Mouse (Mus musculus): ENCODE data around the gene Egfl7.

The Egfl7 gene

DNA sequence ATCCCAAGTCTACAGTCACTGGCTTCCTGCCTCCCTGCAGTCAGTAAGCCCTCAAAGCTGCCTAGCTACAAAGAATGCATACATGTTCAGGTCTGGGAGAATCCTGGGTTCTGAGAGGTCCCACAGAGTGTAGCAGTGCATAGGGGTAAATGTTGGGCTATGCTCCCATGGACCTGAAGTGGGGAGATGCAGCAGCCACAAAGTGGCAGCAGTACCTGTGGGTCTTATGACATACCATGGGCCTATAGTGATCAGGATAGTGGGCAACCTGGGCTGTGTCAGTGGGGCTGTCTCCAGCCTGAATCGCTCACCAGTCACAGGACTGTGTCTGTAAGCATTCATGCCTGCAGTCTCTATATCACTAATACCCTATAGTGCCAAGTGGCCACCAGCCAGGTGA is at the start of gene Egfl7:
Gene Egfl7, plus strand, starts transcription at position 301 of the 400 bp plus-strand sequence.
- DNase-seq (ENCODE audit: low read depth, low spot score), result no peak

DNA sequence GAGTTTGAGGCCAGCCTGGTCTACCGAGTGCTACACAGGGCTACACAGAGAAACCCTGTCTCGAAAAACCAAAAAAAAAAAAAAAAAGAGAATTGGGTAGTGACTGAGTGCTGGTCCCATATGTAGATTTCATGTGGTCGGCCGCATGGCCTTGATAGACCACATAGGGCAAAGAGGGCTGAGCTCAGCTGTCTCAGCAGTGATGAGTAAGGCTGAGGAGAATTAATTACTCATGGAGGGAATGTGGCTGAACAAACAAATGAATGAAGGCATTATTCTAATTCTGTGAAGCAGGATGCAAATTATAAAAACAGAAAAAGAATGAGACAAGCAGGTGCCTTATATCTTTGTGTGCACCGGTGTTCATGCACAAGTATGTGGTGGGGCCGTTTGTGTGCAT is 48.0 kb upstream of the Egfl7 start:
- no peak for DNase-seq (ENCODE audit: low read depth, low spot score)

DNA sequence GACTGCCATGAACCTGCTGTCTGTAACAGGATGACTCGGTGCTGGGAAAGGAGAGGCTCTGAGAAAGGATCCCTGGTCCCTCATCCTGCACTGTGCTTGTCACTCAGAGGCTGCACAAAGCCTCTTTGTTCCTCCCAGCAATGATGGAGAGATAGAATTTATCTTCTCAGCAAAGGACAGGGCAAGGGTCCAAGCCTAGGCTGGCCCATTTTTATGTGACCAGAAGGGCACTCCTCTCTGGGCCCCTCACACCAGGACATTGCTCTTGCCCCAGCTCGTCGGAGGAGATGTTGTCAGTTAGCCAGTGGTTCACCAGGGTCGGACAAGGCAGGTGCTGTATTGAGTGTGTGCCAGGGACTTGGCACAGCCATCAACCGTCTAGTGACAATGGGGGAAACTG is 46.6 kb upstream of the Egfl7 start:
- DNase-seq (ENCODE audit: low read depth, low spot score), result no peak

DNA sequence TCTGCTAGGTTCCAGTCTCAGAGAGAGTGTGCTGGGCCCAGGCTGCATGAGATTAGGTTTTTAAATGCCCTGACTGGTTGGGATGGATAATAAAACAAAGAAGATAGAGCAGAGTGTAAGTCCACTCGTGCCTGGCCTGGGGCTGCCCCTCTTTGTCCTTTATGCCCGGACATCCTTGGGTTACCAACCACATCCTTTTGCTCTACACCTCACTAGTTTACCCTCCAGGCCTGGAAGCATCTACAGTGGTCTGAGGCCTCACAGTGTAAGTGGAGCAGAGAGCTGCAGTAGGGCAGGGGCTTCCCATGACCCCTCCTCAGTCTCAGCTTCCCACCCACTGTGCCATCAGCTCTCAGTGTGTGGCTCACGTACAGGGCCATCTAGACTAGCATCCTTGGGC is 45.7 kb upstream of the Egfl7 start:
- no peak for DNase-seq (ENCODE audit: low read depth, low spot score)

DNA sequence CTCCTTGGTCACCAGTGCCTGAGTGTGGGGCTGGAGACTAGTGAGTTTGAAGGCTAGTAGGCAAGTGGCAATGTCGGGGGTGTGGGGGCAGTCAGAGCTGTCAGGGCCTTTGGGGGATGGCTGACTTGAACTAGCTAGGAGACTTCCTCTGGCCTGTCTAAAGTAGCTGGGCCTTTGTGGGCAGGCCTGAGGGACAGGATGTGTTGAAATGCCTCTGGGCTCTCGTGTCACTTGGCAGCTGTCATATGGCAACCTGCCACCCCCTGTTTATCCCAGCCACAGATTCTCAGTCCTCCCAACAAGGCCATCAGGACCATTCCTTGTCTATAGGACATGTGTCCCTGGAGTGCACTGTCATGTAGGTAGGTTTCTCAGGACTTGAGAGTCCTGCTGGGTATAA is 45.2 kb upstream of the Egfl7 start:
- DNase-seq (ENCODE audit: low read depth, low spot score), result no peak

DNA sequence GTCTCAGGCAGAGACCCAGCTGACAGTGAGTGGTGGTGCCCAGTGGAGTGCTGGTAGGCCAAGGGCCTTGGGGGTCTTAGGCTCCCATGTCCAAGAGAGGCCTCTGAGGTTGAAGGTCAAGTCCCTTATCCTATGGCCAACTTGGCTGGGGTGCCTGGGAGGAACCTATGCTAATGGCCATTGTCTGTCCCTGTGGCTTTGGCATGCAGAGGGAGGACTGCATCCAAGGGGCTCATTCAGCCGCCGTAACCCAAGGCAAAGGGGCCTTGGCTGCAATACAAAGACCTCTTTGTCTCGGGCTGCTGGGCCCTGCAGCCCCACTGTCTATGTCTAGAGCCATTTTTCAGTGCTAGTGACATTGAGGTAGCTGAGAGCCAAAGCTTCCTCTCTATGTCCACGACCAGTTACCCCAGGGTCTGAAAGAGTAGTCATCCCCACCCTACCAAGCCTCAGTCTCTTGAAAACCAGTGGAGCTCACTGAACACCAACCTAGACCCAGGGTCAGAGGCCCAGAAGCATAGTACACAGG is 44.2 kb upstream of the Egfl7 start:
- no peak for DNase-seq (ENCODE audit: low read depth, low spot score)

DNA sequence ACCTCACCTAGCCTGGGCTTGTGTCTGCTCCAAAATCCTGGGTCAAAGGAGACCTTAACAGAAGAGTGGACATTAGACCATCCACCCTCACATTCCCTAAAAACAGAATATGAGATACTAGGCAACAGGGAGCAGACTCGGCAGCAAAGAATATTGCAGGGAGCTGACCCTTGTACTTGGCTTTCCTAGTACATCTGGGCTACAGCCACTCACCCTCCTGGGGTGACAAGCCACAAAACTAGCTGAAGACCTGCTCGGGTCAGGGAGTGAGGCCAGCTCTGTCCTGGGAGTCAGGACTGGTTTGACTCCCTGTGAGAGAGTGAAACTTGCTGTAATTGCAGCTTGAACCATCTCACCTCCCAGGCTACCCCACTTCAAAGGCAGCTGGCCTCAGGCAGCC is 40.3 kb upstream of the Egfl7 start:
- no peak for DNase-seq (ENCODE audit: low read depth, low spot score)

DNA sequence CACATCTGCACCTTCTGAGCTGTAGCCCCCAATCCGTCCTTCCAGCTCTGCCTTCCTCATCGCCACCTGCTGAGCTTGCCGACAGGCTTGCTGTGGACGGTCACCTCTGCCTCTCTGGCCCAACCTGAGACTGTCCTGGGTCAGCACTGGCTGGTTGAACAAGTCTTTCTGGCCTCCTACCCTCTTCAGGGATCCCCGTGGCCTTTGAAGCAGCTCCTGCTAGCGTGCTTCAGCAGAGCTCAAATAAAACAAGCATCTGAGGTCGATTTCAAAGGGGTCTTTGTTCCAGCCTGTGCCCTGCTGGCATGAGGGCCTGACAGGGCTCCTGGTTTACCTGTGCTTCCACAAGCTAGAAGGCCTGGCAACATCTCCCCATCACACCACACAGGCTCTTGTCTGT is 39.1 kb upstream of the Egfl7 start:
- DNase-seq (ENCODE audit: low read depth, low spot score), result no peak

DNA sequence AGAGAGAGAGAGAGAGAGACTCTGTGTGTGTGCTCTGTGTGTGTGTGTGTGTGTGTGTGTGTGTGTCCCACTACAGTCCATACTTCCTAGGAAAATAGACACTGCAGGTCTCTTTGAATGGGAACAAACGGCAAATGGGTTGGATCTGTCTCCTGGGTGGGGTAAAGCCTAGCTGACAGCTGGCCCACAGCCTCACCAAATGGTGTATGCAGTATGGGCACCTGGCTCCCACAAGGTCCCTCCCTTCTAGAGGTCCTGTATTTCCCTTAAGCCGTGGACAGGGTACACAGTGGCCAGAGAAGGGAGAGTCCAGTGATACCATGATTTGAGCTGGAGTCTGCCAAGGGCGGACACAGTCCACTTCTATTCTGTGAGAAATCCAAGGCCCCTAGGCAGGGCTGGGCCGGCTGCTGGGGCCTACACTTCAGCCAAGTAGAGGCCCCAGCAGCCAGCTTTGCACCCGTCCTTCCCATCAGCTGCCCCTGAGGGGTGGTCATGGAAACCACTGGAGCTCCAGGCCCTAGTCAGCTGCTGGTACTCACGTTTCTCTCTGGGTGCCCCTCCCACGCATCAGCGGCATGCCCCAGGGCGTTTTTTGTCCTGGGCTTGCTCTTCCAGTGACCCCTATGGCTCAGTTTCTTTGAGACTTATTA is 38.4 kb upstream of the Egfl7 start:
- peak; percentile 23 for DNase-seq (ENCODE audit: low read depth, low spot score)

DNA sequence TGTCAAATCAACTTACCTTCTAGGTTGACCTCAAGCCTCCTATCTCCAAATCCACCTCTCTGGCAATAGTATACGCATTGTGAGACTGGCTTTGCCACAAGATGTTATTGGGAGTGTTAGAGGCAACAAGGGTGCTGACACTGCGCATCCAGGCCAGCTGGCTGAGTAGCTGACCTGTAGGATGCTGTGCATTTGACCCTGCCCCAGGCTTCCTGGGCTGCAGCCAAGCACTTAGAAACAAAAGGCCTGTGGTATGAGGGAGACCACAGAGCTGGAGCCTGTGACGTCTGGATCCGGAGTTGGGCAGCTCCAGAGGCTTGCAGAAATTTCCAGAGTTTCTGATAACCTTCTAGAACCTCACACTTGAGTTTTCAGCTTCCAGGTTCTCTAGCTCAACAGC is 36.7 kb upstream of the Egfl7 start:
- no peak for DNase-seq (ENCODE audit: low read depth, low spot score)

DNA sequence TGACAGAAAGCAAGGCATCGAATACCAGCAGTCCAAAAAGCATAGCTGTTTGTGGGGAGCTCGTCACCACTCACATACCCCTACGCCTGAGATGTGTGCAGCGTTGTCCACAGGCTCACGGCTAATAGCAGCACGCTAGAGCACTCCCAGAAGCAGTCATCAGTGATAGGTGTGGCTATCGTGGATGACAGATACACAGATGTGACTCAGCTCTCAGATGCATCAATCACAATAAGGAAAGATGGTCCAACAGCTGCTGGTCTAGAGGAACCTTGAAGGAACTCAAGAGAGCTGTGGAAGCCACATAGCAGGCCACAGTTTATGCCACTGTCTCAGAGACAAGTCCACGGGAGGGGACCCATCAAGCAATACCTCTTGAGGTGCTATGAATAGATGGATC is 36.0 kb upstream of the Egfl7 start:
- no peak for DNase-seq (ENCODE audit: low read depth, low spot score)

DNA sequence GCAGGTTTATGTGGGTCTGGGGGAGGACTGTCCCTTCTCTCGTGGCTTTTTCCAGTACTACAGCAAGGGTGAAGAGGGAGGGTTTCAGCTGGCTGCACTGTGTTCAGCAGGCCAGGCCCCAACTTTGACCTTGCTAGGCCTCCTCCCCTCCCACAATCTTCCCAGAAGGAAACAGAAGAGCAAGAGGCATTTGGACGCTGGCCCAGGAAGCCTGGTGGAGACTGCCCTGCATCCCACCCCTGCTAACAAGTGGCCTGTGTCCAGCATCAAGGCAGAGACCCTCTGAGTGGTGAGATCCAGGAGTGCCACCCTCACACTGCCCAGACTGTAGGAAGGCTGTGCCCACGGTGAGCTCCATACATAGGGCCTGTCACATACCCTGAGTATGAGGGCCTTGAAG is 35.5 kb upstream of the Egfl7 start:
- DNase-seq (ENCODE audit: low read depth, low spot score), result no peak

DNA sequence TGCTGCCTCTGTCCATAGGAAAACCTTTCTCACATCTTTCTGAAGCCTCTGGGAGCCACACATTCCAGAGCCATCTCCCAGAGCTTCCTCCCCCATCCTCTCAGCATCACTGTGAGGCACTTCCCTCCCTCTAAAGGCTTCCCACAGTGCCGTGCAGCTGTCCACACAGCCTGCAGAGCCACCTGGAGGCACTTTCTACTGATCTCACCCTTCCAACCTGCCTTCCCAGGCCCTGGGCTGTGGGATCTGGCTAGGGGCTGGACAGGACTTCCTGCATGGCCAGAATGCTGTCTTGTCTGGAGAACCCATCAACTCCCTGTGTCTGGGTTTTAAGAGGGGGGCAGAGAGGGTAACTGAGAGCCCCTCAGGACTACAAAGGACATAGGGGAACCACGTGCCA is 32.3 kb upstream of the Egfl7 start:
- peak; percentile 15 for DNase-seq (ENCODE audit: low read depth, low spot score)

DNA sequence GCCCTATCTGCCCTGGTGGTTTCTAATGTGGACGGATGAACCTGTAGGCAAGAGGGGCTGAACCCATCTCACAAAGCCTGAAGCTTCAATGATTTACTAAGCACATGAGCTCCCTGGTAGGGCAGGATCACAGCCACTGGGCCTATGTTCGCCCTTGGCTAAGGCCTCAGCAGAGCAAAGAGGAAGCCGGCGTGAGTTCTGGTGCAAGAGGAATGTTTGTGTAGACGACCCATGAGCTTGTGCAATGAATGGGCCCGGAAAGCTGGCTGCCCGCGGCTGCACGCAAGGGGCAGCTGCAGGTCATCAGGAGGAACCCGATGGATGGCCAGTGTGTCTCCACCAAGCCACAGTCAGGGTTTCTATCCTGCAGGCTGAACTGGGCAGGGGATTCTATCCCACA is 30.0 kb upstream of the Egfl7 start:
- DNase-seq (ENCODE audit: low read depth, low spot score), result no peak

DNA sequence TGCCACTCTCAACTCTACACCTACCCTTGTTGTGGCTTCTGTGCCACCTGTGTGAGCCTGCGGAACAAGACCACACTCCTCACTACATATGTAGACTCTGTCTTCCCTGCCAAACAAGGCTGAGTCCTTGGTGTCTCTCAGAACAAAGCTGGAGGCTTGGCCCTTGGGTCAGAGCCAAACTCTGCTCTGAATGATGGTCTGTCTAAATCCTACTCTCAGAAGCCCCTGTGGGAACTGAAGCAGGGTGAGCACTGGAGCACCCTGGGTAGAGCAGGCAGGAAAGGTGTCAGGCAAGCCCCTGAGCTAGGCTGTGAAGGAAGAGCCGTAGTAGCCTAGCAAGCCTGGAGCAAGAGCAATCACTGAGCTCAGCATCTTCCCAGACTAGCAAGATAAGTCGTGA is 29.6 kb upstream of the Egfl7 start:
- no peak for DNase-seq (ENCODE audit: low read depth, low spot score)

DNA sequence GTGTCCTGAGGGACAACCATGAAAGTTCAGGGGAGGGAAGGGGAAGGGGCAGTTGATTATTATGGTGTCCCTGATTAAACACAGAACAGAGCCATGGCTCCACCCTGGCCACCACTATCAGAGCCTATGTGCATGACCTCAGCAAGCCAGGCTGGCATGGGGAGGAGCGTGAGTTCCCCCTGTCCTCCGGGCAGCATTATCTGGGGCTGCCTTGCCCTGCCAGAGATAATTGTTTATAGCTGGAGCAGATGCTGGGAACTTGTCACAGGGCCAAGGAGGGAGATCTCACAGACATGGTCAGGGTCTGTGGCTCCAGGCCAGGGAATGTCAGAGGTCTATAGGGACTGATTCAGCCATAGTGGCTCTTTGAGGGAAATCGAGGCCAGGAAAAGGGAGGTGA is 29.0 kb upstream of the Egfl7 start:
- DNase-seq (ENCODE audit: low read depth, low spot score), result no peak

DNA sequence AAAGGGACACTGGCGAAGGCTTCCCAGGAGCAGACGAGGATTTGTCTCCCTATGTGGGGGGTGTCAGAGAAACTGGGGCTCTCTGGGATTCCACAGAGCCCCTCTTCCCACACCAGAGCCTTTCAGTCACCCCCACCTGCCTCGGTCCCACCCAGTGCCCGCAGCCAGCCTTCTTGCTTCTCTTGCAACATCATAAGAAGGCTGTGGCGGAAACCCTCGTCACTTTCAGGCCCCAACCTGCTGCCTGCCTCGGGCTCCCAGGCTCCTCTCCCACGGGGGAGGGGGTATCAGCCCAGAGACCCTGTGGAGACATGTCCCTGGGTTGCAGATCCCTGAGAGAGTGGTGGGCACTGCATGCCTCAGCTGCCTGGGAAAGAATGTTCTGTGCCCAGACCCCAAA is 28.4 kb upstream of the Egfl7 start:
- DNase-seq (ENCODE audit: low read depth, low spot score), result no peak

DNA sequence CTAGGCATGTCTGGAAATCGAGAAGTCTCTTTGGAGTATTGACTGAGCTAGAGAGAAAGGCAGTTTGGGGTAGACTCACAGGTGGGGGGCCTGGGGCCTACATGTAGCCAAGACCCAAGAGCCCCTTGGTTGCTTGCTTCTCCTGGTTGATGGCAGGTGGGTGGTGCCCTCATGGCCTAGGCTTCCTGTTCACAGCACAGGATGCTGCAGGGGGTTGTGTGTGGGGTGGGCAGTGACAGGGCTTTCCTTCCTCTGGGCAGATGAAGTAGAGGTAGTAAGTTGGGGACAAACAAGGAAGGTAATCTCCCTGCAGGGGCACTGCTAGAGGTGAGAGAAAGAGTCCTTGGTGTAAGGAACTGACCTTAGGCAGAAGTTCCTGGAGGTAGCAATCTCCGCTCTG is 27.7 kb upstream of the Egfl7 start:
- no peak for DNase-seq (ENCODE audit: low read depth, low spot score)

DNA sequence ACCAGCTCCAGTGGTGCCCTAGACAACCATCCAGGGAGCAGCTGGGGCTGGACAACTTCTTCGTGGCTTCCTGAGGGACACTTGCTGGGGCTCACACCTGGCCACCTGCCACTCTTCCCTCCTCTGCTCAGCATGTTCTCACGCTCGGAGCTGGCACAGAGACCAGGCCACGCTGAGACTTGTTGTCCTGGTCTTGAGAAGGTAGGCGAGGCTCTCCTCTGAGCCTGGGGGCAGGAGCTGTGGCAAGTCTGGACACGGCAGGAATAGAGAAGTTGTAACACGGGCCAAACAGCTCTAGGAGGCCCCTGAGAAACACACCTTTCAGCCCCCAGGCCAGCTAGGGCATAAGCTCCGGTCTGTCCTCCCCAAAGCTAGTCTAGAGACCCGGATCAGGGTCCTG is 25.9 kb upstream of the Egfl7 start:
- DNase-seq (ENCODE audit: low read depth, low spot score), result no peak

DNA sequence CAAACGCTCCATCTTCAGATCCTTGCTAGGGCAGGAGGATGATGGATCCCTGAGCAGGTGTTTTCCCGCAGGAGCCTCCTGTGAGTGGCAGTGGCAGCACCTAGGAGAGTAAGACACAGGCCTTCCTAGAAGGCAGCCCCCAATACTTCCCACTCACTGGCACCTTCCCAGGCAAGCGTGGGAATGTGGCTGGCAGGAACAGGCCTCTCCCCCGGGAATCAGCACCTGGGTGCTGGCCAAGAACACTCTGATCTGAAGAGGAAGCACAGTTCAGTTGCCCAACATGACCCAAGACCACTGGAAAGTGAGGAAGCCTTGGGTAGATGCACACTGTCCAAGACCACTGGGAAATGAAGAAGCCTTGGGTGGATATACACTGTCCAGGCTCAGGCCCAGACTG is 24.7 kb upstream of the Egfl7 start:
- DNase-seq (ENCODE audit: low read depth, low spot score), result no peak

DNA sequence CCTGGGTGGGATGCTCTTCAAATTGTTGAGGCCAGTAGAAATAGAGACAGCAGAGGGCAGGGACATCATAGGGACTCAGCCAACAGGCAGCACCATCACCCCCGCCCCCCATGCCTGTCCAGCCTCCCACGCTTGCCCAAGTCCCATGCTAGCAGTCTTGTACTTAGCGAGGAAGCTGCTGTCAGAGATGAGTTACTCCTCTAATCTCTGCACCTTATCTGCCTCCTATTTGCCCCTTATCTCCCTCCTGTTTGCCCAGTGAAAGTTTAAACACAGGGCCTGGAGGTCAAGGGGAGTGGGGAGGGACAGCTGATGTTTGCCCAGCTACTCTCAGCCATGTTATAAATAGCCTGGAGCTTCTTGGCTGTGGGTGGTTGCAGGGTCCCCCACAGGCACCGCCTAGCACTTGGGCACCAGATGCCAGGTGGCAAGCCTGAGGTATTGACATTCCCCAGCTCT is 23.2 kb upstream of the Egfl7 start:
- no peak for DNase-seq (ENCODE audit: low read depth, low spot score)

DNA sequence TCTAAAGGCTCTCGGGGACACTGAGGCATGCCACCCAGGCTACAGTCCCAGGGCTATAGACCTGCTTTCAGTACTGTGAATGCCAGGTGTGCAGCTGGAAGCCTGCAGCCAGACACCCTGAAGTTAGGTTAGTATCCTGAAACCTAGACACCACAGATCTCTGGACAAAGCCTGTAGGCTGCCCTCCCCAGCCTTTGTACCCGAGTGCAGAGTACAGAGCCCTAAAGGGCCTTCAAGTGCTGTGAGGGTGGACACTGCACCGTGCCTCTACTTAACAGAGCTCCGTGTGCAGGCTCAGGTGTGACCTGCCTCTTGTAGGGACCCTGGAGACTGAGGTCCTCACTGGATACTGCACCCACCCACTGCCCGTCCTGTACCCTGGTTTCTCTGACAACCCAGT is 19.3 kb upstream of the Egfl7 start:
- no peak for DNase-seq (ENCODE audit: low read depth, low spot score)

DNA sequence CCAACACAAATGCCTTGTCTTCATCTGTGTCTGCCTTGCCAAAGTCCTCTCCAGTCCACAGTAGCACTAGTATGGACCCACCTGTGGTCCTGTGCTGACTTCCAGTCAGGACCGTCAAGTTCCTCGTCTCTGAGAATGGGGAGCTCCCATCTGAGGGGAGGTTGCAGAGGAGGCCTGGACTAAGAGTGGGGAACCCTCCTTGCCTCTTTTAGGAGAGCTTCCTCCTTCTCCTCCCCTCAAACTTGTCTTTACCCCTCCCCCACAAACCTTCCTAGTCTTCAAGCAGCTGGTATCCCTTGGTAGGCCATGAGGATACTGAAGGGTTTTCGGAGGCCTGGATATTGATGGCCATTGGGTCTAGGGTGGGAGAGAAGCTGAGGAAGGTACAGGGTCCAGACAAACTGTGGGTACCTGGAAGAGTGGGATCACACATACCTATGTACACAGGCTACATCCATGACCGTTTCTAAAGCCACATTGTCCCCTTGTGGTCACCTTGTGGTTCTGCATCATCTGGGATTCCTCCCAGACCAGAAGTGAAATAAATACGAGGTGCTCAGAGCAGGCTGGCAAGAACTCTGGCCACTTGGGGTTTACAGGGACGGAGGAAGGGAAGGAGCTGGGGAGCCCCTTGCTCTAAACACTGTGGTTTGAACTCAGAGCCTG is 18.3 kb upstream of the Egfl7 start:
- peak; percentile 82 for DNase-seq (ENCODE audit: low read depth, low spot score)

DNA sequence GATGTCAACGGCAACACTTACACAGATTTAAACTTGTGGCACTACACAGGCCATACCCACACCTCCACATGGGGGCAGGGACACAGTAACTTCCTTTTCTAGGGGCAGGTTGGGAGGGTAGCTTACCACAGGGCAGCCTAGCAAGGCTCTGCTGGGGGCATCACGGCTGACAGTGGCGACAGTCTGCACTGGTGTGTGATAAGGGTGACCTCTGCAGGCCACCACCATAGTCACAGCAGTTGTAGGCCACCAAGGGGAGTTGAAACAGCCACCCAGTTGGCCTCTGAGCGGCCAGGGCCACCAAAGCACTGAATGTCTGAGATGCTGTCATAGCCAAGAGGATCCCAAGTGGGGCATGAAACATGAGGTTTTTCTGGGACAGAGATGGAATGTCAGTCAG is 13.6 kb upstream of the Egfl7 start:
- DNase-seq (ENCODE audit: low read depth, low spot score), result peak; percentile 25
